Mouse (Mus musculus) limb, embryonic 13.5 days (tissue): ENCODE results near the gene Sash3. TPM values are rescaled to one million over a fixed set of nuclear protein-coding genes. Genes with fewer than 3 reads are reported as not detected.
A peak's percentile ranks its signal among the peaks of the same experiment; 100 is the strongest.

ENCODE experiments used
- ATAC-seq: fragments of 200-750 bp; cut with Nextera tagmentation; 2 replicates; pipeline ENCODE4 v1.8.0; 2017; ENCODE audit warnings: low read depth, moderate number of reproducible peaks, moderate TSS enrichment; ENCODE audit not compliant: low FRiP score
- H3K27ac ChIP-seq: fragments of 300-500 bp; sonication (generic); 2 replicates; pipeline ENCODE4 v1.5.1; 2015; ENCODE audit warnings: inconsistent platforms, mild to moderate bottlenecking, moderate library complexity
- H3K27me3 ChIP-seq: fragments of 300-500 bp; sonication (generic); 2 replicates; pipeline ENCODE4 v1.6.1; 2015; ENCODE audit warnings: mild to moderate bottlenecking, inconsistent platforms
- H3K36me3 ChIP-seq: fragments of 300-500 bp; sonication (generic); 2 replicates; pipeline ENCODE4 v1.6.1; 2015; ENCODE audit warnings: inconsistent platforms, mild to moderate bottlenecking, moderate library complexity
- H3K4me1 ChIP-seq: fragments of 300-500 bp; sonication (generic); 2 replicates; pipeline ENCODE4 v1.6.1; 2015; ENCODE audit warnings: inconsistent platforms
- H3K4me2 ChIP-seq: fragments of 300-500 bp; sonication (generic); replicated peaks from 2 replicates; pipeline ENCODE4 v1.6.1; 2015; ENCODE audit warnings: inconsistent platforms, mild to moderate bottlenecking, moderate library complexity
- H3K4me3 ChIP-seq: fragments of 300-500 bp; sonication (generic); 2 replicates; pipeline ENCODE4 v1.5.1; 2015; ENCODE audit warnings: moderate library complexity, mild to moderate bottlenecking, inconsistent platforms
- H3K9ac ChIP-seq: fragments of 300-500 bp; sonication (generic); 2 replicates; pipeline ENCODE4 v1.6.1; 2015; ENCODE audit warnings: mild to moderate bottlenecking, inconsistent platforms
- H3K9me3 ChIP-seq: fragments of 300-500 bp; sonication (generic); 2 replicates; pipeline ENCODE4 v1.6.1; 2016; ENCODE audit warnings: inconsistent platforms
- WGBS: fragments of 180-500 bp; shearing (Covaris S2); methylation state at CpG from one replicate; pipeline ENCODE4 v1.1.7; 2015; 5-methylcytosine and 5-hydroxymethylcytosine counted together
- polyA plus RNA-seq: library from polyadenylated mRNA; unstranded; fragments of >200 nt; fragmentation: Nextera tagmentation; extraction: Ambion mirVana; gene quantifications from 2 replicates; pipeline ENCODE4 v1.2.1, GENCODE M21; 2015

Gene Sash3
- 1.4 and 1.8 TPM in 2 replicates for polyA plus RNA-seq

GRCm38 (mm10) chrX:48146262-48146661 lies at the start of gene Sash3:
Sash3 (plus strand) TSS chrX:48146436.
- H3K36me3 ChIP-seq, result no peaks in the 10 kb centered on the region
- no peak within 1 kb of the TSS for H3K9ac ChIP-seq
- no peaks in the 10 kb centered on the region for H3K9me3 ChIP-seq
- 0 out of 2 replicates have a peak, but pooled peaks cover 5% of the 10 kb centered on the region for H3K4me1 ChIP-seq
- no peak within 1 kb of the TSS for H3K27ac ChIP-seq
- H3K4me2 ChIP-seq, result no peak within 1 kb of the TSS
- no peak within 1 kb of the TSS for H3K4me3 ChIP-seq
- ATAC-seq, result no peak
- 88% methylated on average over 4 of the region's 4 CpGs for WGBS
- no peaks in the 10 kb centered on the region for H3K27me3 ChIP-seq

DNA sequence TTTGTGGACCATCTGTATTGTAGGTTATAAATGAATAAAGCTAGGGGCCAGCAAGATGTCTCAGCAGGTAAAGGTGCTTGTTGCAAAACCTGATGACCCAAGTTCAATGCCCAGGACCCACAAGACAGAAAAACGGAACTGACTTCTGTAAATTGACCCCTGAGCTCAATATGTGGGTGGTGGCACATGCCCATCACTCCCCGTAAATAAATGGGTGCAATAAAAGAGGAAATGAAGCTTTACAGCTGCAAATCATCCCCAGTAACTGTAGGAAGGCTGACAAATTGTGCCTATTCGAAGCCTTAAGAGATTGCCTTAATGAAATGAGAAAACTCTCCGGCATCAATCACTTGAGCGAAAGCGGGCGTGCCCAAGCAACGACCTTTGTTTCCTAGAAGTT lies 49.7 kb upstream of the Sash3 start:
- Histone ChIP-seq H3K4me1 (no peaks in the 10 kb centered on the region), H3K36me3 (no peaks in the 10 kb centered on the region), H3K9ac (no peak overlapping the region), H3K27ac (no peak overlapping the region), H3K4me2 (no peak overlapping the region), H3K27me3 (peaks cover 11% of the 10 kb centered on the region; the same call in 1 of the 2 replicates), H3K4me3 (no peak overlapping the region), H3K9me3 (no peaks in the 10 kb centered on the region)
- ATAC-seq, result no peak
- 55% methylated on average over 8 of the region's 8 CpGs for WGBS

DNA sequence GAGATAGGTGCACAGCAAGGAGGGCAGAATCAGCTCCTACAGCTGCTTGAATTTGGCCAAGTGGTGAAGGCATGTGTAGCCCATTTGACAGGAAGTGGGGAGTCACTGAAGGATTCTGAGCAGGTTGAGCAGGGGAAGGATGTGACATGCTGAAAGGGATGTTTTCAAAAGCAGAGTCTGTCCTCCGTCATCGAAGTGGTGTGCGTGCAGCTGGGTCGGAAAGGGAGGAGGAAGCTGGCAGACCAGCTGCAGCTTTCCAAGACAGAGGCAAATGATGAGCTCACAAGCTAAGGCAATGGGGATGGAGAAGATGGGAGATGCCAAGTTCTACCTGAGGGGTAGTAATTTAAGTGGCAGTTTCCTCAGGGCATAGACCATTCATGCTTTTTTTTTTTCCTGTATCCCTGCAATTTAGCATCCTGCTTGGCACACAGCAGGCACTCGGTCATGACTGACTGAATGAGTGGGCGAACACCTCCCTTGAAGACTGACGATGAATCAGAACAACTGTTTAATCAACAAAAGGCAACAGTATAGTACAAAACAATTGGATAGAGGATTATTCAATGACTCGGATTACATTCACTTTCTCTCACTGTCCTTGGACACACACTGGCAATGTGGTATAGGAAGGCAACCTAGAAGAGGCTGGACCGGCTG lies 47.6 kb upstream of the Sash3 start:
- no peak overlapping the region for H3K4me2 ChIP-seq
- H3K9ac ChIP-seq, result no peak overlapping the region
- H3K27ac ChIP-seq, result no peak overlapping the region
- H3K4me3 ChIP-seq, result no peak overlapping the region
- no peaks in the 10 kb centered on the region for H3K36me3 ChIP-seq
- peaks cover 9% of the 10 kb centered on the region; the same call in 1 of the 2 replicates for H3K27me3 ChIP-seq
- no peaks in the 10 kb centered on the region for H3K9me3 ChIP-seq
- no peaks in the 10 kb centered on the region for H3K4me1 ChIP-seq
- 78% methylated on average over 9 of the region's 9 CpGs for WGBS
- ATAC-seq, result no peak

- Histone ChIP-seq H3K4me3 (no peak overlapping the region), H3K27me3 (peaks cover 8% of the 10 kb centered on the region; the same call in 1 of the 2 replicates), H3K4me1 (no peaks in the 10 kb centered on the region), H3K9me3 (no peaks in the 10 kb centered on the region), H3K36me3 (no peaks in the 10 kb centered on the region), H3K9ac (no peak overlapping the region), H3K4me2 (no peak overlapping the region), H3K27ac (no peak overlapping the region)
- 18% methylated on average over 1 of the region's 1 CpGs for WGBS
- ATAC-seq, result no peak
Measured at GRCm38 (mm10) chrX:48099871-48100270, 46.4 kb upstream of the Sash3 start.

GRCm38 (mm10) chrX:48103256-48103655 lies 43.0 kb upstream of the Sash3 start:
- Histone ChIP-seq H3K9ac (no peak overlapping the region), H3K27ac (no peak overlapping the region), H3K9me3 (no peaks in the 10 kb centered on the region), H3K4me1 (0 out of 2 replicates have a peak, but pooled peaks cover 3% of the 10 kb centered on the region), H3K36me3 (no peaks in the 10 kb centered on the region), H3K4me3 (no peak overlapping the region), H3K27me3 (no peaks in the 10 kb centered on the region), H3K4me2 (no peak overlapping the region)
- no peak for ATAC-seq
- WGBS, result 80% methylated on average over 3 of the region's 3 CpGs

DNA sequence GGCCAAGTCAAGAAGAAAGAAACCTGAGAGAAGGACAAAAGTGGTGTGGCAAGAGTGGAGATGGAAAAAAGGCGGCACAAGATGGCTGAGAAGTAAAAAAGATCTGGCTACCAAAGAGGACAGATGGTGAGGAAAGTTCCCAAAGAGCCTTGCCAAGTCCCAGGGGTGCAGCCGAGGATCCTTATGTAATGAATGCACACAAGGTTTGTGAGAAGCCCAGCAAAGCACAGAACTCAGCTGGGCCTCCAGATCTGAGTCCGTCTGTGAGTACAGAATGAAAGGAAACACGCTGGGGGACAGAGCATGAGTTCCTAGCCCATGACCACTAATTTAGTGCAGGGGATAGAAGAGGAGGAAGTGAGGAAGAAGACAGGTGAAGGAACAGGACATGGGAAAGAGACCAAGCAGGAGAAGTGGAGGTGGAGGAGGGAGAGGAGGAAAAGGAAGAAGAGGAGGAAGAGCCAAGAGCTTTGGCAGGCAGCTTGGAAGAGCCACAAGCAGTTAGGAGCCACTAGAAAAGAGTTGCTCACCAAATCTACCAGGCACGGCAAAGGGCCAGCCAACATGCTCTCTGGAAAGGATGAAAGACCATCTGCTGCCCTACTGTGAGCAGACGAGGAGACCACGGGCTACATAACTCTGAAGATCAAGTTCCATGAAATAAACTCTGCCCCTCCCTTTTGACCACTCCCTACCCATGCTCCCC lies 41.3 kb upstream of the Sash3 start:
- Histone ChIP-seq H3K27ac (no peak overlapping the region), H3K4me3 (no peak overlapping the region), H3K9me3 (no peaks in the 10 kb centered on the region), H3K4me2 (no peak overlapping the region), H3K27me3 (no peaks in the 10 kb centered on the region), H3K9ac (no peak overlapping the region), H3K4me1 (0 out of 2 replicates have a peak, but pooled peaks cover 3% of the 10 kb centered on the region), H3K36me3 (no peaks in the 10 kb centered on the region)
- ATAC-seq, result no peak
- 80% methylated on average over 7 of the region's 7 CpGs for WGBS

- Histone ChIP-seq H3K27ac (no peak overlapping the region), H3K36me3 (no peaks in the 10 kb centered on the region), H3K27me3 (no peaks in the 10 kb centered on the region), H3K4me1 (0 out of 2 replicates have a peak, but pooled peaks cover 3% of the 10 kb centered on the region), H3K9me3 (no peaks in the 10 kb centered on the region), H3K4me3 (no peak overlapping the region), H3K9ac (no peak overlapping the region), H3K4me2 (no peak overlapping the region)
- no peak for ATAC-seq
- WGBS, result 89% methylated on average over 3 of the region's 3 CpGs
Measured at GRCm38 (mm10) chrX:48106226-48106625, 40.0 kb upstream of the Sash3 start.

DNA sequence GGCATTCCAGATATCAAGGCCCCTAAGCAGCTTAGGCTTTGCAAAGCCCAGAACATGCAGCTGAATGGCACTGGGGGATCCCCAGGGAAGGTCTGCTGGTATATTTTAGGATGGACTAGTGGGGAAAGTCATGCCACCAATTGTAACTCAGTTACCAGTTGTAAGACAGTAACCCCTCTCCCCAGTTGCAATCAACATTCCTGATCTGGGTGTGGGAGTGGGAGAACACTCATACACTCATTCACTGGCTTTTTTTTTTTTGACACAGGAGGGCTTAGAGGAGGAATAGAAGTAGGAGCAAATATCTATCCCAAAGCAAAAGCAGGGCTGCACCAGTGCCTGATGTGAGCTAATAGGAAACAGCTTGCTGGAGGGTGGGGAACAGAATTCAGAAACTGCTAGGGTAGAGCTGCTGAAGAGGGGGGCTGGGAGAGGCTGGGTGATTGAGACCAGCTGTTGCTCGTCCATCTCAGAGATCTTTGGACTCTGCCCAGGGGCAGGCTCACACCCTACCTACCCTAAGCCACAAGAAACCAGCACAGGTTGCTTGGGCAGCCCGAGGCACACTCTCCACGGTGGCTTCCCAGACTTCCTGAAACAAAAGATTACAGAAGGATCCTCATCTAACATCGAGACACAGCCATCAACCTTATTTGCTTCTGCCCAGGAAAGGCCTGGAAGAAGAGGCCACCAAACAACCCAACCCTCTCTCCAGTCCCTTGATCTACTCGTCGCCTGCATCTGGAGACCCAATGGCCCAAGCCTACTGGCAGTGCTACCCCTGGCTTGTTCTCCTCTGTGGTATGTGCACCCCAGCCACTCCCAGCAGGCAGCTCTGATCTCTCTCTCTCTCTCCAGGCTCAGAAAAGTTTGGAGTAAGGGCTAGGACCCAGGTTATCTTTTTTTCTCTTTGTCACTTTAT lies 37.6 kb upstream of the Sash3 start, which contains the start of gene Xpnpep2:
Gene Xpnpep2, plus strand, starts transcription at position 332 of the 922 bp plus-strand sequence.
- H3K4me1 ChIP-seq, result 0 out of 2 replicates have a peak, but pooled peaks cover 3% of the 10 kb centered on the region
- no peaks in the 10 kb centered on the region for H3K27me3 ChIP-seq
- H3K27ac ChIP-seq, result peak within 1 kb of the TSS; percentile 65
- peak; percentile 90 for ATAC-seq
- H3K9me3 ChIP-seq, result no peaks in the 10 kb centered on the region
- no peaks in the 10 kb centered on the region for H3K36me3 ChIP-seq
- H3K4me3 ChIP-seq, result no peak within 1 kb of the TSS
- H3K4me2 ChIP-seq, result peak within 1 kb of the TSS; percentile 25; the same call in 1 of the 2 replicates
- WGBS, result 32% methylated on average over 5 of the region's 6 CpGs
- no peak within 1 kb of the TSS for H3K9ac ChIP-seq

DNA sequence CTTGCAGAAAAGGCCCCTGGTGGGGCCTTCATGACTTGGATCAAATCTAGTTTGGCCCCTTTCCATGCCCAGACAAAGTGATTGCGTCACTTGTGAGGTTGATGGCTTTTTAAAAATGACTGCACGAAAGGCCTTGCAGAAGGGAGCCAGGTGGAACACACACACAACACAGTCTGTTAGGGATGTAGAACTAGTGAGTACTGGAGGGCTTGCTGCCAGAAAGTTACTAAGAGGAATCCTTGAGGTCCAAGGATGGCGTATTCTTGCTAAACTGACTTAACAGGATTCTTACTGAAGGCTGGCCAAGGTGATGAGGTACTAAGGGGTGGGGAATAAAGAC lies 37.0 kb upstream of the Sash3 start:
- 72% methylated on average over 3 of the region's 3 CpGs for WGBS
- H3K9me3 ChIP-seq, result no peaks in the 10 kb centered on the region
- no peak for ATAC-seq
- no peak overlapping the region for H3K4me2 ChIP-seq
- H3K4me1 ChIP-seq, result 0 out of 2 replicates have a peak, but pooled peaks cover 3% of the 10 kb centered on the region
- no peaks in the 10 kb centered on the region for H3K27me3 ChIP-seq
- no peak overlapping the region for H3K9ac ChIP-seq
- H3K27ac ChIP-seq, result peak overlapping the region; percentile 61; the same call in 1 of the 2 replicates
- no peaks in the 10 kb centered on the region for H3K36me3 ChIP-seq
- H3K4me3 ChIP-seq, result no peak overlapping the region

- Histone ChIP-seq H3K27ac (no peak overlapping the region), H3K9me3 (no peaks in the 10 kb centered on the region), H3K4me2 (no peak overlapping the region), H3K27me3 (no peaks in the 10 kb centered on the region), H3K4me3 (no peak overlapping the region), H3K4me1 (no peaks in the 10 kb centered on the region), H3K9ac (no peak overlapping the region), H3K36me3 (no peaks in the 10 kb centered on the region)
- no peak for ATAC-seq
Measured at GRCm38 (mm10) chrX:48119294-48119693, 26.9 kb upstream of the Sash3 start.

- WGBS, result 27% methylated on average over 17 of the region's 17 CpGs
- Histone ChIP-seq H3K4me2 (peak overlapping the region; percentile 30), H3K9ac (no peak overlapping the region), H3K4me3 (no peak overlapping the region), H3K36me3 (no peaks in the 10 kb centered on the region), H3K27ac (no peak overlapping the region), H3K27me3 (no peaks in the 10 kb centered on the region), H3K4me1 (no peaks in the 10 kb centered on the region), H3K9me3 (no peaks in the 10 kb centered on the region)
- no peak for ATAC-seq
Measured at GRCm38 (mm10) chrX:48124132-48125071, 21.8 kb upstream of the Sash3 start.
